Mouse (Mus musculus): Measurements from ENCODE around the gene Ces1a. TPM values are rescaled to one million over a fixed set of nuclear protein-coding genes. Genes with fewer than 3 reads are reported as not detected.

Ces1a gene
- polyA plus RNA-seq, 1 experiment from 2014 or later, result not detected

- no peak overlapping the region for H3K27ac ChIP-seq (replicated peaks in 1 of 2; ENCODE audit: control insufficient read depth in 1 of 2, insufficient read depth in 1 of 2, low read depth in 2 of 2, low read length in 2 of 2)
- H3K27me3 ChIP-seq (ENCODE audit: control insufficient read depth, insufficient read depth, low read length), result no peaks in the 10 kb centered on the region
- WGBS, result 57% methylated on average over 2 of the region's 2 CpGs
- H3K4me3 ChIP-seq (ENCODE audit: control insufficient read depth in 1 of 2, insufficient read depth in 1 of 2, low read depth in 1 of 2, low read length in 2 of 2), result no peak overlapping the region
- no peak overlapping the region for H3K9ac ChIP-seq (ENCODE audit: low read length)
- no peak for ATAC-seq (ENCODE audit: insufficient number of reproducible peaks, insufficient read depth, low FRiP score, low read depth)
- no peak overlapping the region for H3K4me2 ChIP-seq (ENCODE audit: low read length)
- H3K36me3 ChIP-seq (ENCODE audit: control insufficient read depth, insufficient read depth, low read length), result no peaks in the 10 kb centered on the region
- H3K9me3 ChIP-seq (ENCODE audit: control insufficient read depth, low read length), result no peaks in the 10 kb centered on the region
- H3K4me1 ChIP-seq (ENCODE audit: control insufficient read depth in 2 of 2, insufficient read depth in 2 of 2, low read length in 2 of 2), result no peaks in the 10 kb centered on the region
Observed at GRCm38 (mm10) chr8:92984376-92984775, 63.6 kb downstream of the Ces1a start.

- Histone ChIP-seq H3K9ac (ENCODE audit: low read length) (no peak overlapping the region), H3K4me3 (ENCODE audit: control insufficient read depth in 1 of 2, insufficient read depth in 1 of 2, low read depth in 1 of 2, low read length in 2 of 2) (no peak overlapping the region), H3K27me3 (ENCODE audit: control insufficient read depth, insufficient read depth, low read length) (0 out of 2 replicates have a peak, but pooled peaks cover 2% of the 10 kb centered on the region), H3K9me3 (ENCODE audit: control insufficient read depth, low read length) (no peaks in the 10 kb centered on the region), H3K27ac (replicated peaks in 1 of 2; ENCODE audit: control insufficient read depth in 1 of 2, insufficient read depth in 1 of 2, low read depth in 2 of 2, low read length in 2 of 2) (no peak overlapping the region), H3K4me1 (ENCODE audit: control insufficient read depth in 2 of 2, insufficient read depth in 2 of 2, low read length in 2 of 2) (no peaks in the 10 kb centered on the region), H3K4me2 (ENCODE audit: low read length) (no peak overlapping the region), H3K36me3 (ENCODE audit: control insufficient read depth, insufficient read depth, low read length) (no peaks in the 10 kb centered on the region)
- no peak for ATAC-seq (ENCODE audit: insufficient number of reproducible peaks, insufficient read depth, low FRiP score, low read depth)
- WGBS, result 67% methylated on average over 3 of the region's 3 CpGs
Observed at GRCm38 (mm10) chr8:92982491-92982890, 65.5 kb downstream of the Ces1a start.

GRCm38 (mm10) chr8:92976656-92977055, 71.3 kb downstream of the Ces1a start:
- WGBS, result 82% methylated on average over 5 of the region's 5 CpGs
- Histone ChIP-seq H3K4me3 (ENCODE audit: control insufficient read depth in 1 of 2, insufficient read depth in 1 of 2, low read depth in 1 of 2, low read length in 2 of 2) (no peak overlapping the region), H3K9me3 (ENCODE audit: control insufficient read depth, low read length) (no peaks in the 10 kb centered on the region), H3K4me2 (ENCODE audit: low read length) (no peak overlapping the region), H3K27ac (replicated peaks in 1 of 2; ENCODE audit: control insufficient read depth in 1 of 2, insufficient read depth in 1 of 2, low read depth in 2 of 2, low read length in 2 of 2) (no peak overlapping the region), H3K27me3 (ENCODE audit: control insufficient read depth, insufficient read depth, low read length) (0 out of 2 replicates have a peak, but pooled peaks cover 2% of the 10 kb centered on the region), H3K9ac (ENCODE audit: low read length) (no peak overlapping the region), H3K36me3 (ENCODE audit: control insufficient read depth, insufficient read depth, low read length) (no peaks in the 10 kb centered on the region), H3K4me1 (ENCODE audit: control insufficient read depth in 2 of 2, insufficient read depth in 2 of 2, low read length in 2 of 2) (peaks cover 9% of the 10 kb centered on the region in 2 experiments; a peak in 2 of 4 replicates)
- ATAC-seq (ENCODE audit: insufficient number of reproducible peaks, insufficient read depth, low FRiP score, low read depth), result no peak

GRCm38 (mm10) chr8:92972949-92973348, 75.0 kb downstream of the Ces1a start:
- WGBS, result 32% methylated on average over 5 of the region's 5 CpGs
- no peaks in the 10 kb centered on the region for H3K9me3 ChIP-seq (ENCODE audit: control insufficient read depth, low read length)
- H3K4me3 ChIP-seq (ENCODE audit: control insufficient read depth in 1 of 2, insufficient read depth in 1 of 2, low read depth in 1 of 2, low read length in 2 of 2), result no peak overlapping the region
- no peak overlapping the region for H3K9ac ChIP-seq (ENCODE audit: low read length)
- peaks cover 9% of the 10 kb centered on the region in 2 experiments; a peak in 2 of 4 replicates for H3K4me1 ChIP-seq (ENCODE audit: control insufficient read depth in 2 of 2, insufficient read depth in 2 of 2, low read length in 2 of 2)
- no peaks in the 10 kb centered on the region for H3K36me3 ChIP-seq (ENCODE audit: control insufficient read depth, insufficient read depth, low read length)
- H3K27me3 ChIP-seq (ENCODE audit: control insufficient read depth, insufficient read depth, low read length), result no peaks in the 10 kb centered on the region
- peak; percentile 88 for ATAC-seq (ENCODE audit: insufficient number of reproducible peaks, insufficient read depth, low FRiP score, low read depth)
- no peak overlapping the region for H3K4me2 ChIP-seq (ENCODE audit: low read length)
- no peak overlapping the region for H3K27ac ChIP-seq (replicated peaks in 1 of 2; ENCODE audit: control insufficient read depth in 1 of 2, insufficient read depth in 1 of 2, low read depth in 2 of 2, low read length in 2 of 2)

Other genes with a start within 250 kb of the Ces1a start
- gene Mmp2, start 220.9 kb downstream of the Ces1a start, polyA plus RNA-seq (2014; fragmentation: Nextera tagmentation; extraction: Ambion mirVana), result 123 and 131 TPM in 2 replicates
- 5.0 and 5.7 TPM in 2 replicates for gene Lpcat2, start 192.9 kb downstream of the Ces1a start, polyA plus RNA-seq (2014; fragmentation: Nextera tagmentation; extraction: Ambion mirVana)
- 0.20 and 0.67 TPM in 2 replicates for gene Capns2, start 146.8 kb downstream of the Ces1a start, polyA plus RNA-seq (2014; fragmentation: Nextera tagmentation; extraction: Ambion mirVana)
- not detected in 2 replicates for gene Slc6a2, start 88.1 kb downstream of the Ces1a start, polyA plus RNA-seq (2014; fragmentation: Nextera tagmentation; extraction: Ambion mirVana)
- gene Ces1b, start 31.8 kb upstream of the Ces1a start, polyA plus RNA-seq (2014; fragmentation: Nextera tagmentation; extraction: Ambion mirVana), result not detected in 2 replicates
- gene Ces1c, start 83.1 kb upstream of the Ces1a start, polyA plus RNA-seq (2014; fragmentation: Nextera tagmentation; extraction: Ambion mirVana), result not detected in 2 replicates
- gene Ces1d, start 149.6 kb upstream of the Ces1a start, polyA plus RNA-seq (2014; fragmentation: Nextera tagmentation; extraction: Ambion mirVana), result 0.09 and 0.39 TPM in 2 replicates
- gene Ces1e, start 181.4 kb upstream of the Ces1a start, polyA plus RNA-seq (2014; fragmentation: Nextera tagmentation; extraction: Ambion mirVana), result 0.12 and 0.30 TPM in 2 replicates
- gene Ces1f, start 231.6 kb upstream of the Ces1a start, polyA plus RNA-seq (2014; fragmentation: Nextera tagmentation; extraction: Ambion mirVana), result not detected in 2 replicates